Mouse (Mus musculus) kidney, adult 2 months (tissue): ENCODE results near the gene Herc6.

Experiments
- CTCF ChIP-seq: fragments of 200-500 bp; conservative IDR thresholded peaks from 2 replicates; pipeline ENCODE4 v1.5.1; 2011; ENCODE audit warnings: low read depth, mild to moderate bottlenecking, control low read depth, low read length, moderate library complexity, mixed read lengths; ENCODE audit not compliant: insufficient read depth, insufficient read length
- POLR2A ChIP-seq: fragments of 200-500 bp; IDR thresholded peaks from one replicate; pipeline ENCODE4 v1.6.1; 2011; ENCODE audit warnings: low read depth, low read length, control low read depth

- TF ChIP-seq CTCF, result no peak
- no peak for TF ChIP-seq POLR2A
Observed at GRCm38 (mm10) chr6:57641789-57642188, 61.0 kb downstream of the Herc6 start.
